Mouse (Mus musculus): ENCODE data around the gene Cyb5d1.

Cyb5d1 gene

DNA sequence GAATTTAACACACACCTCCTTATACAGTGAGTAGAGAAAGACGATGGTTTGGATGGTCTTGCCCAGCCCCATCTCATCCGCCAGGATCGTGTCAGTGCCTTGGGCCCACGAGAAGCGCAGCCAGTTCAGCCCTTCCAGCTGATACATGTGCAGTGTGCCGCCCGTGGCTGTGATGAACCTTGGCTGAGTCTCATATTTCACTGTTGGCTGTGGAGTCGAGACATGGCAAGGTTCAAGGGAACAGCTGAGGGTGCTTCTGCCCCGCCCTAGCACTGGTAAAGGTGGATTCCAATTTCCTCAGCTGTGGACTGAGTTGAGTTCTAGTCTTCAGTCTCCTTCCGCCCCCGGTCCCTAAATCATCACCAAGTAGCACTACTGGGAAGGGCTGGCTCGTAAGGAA lies 37.7 kb downstream of the Cyb5d1 start:
- no peak for DNase-seq (ENCODE audit: low spot score in 2 of 2)

DNA sequence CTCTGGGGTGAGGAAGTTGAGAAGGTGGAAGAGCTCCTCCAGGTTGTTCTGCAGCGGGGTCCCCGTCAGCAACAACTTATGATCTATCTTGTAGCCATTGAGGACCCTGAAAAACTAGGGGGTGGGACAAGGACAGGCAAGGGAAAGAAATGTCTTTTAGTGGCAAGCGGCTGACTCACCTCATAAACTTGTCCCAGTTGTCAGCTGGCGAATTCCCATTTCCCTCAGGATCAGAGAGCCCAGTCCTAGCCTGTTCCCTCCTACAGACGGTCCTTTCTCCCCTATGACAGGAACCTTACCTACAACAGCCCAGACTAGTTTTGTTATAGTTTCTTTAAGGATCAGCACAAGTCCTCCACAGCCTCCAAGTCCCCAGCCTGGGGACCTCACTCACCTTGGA lies 38.9 kb downstream of the Cyb5d1 start:
- no peak for DNase-seq (ENCODE audit: low spot score in 2 of 2)

DNA sequence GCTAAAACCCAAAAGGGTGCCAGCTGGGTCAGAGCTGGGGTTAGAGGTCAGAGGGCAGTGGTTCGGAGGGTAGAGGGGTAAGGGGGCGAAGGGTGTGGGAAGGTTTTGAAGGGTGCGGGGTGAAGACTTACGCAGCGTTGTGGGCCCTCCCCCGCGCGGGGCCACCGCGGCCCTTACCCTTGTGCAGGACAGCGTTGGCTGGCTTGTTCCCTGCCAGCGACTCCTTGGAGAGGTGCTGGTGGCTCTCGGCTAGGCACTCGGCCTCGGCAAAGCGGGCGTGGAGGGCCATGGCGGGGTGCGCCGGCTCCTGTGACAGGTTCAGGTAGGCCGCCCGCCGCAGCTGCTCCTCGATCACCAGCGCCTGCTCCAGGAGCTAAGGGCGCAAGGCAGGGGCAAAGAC lies 49.0 kb downstream of the Cyb5d1 start:
- DNase-seq (ENCODE audit: low spot score in 2 of 2), result no peak

All from frontal cortex, postnatal 25 days (tissue).